Mouse (Mus musculus): ENCODE measurements around the gene Hpse2.

- TF ChIP-seq MAFK (IDR thresholded peaks at IDR 0.05; ENCODE audit: insufficient read depth, low read depth, low read length) (no peak), ZC3H11A (IDR thresholded peaks at IDR 0.05; ENCODE audit: borderline replicate concordance, low read depth, low read length) (no peak), CHD2 (IDR thresholded peaks at IDR 0.05; ENCODE audit: low read depth, low read length) (no peak)
Observed at GRCm38 (mm10) chr19:42922610-42923009, 465.5 kb downstream of the Hpse2 start.
